ENCODE assay signal across 14 mouse cellular contexts in the genomic region with DNA sequence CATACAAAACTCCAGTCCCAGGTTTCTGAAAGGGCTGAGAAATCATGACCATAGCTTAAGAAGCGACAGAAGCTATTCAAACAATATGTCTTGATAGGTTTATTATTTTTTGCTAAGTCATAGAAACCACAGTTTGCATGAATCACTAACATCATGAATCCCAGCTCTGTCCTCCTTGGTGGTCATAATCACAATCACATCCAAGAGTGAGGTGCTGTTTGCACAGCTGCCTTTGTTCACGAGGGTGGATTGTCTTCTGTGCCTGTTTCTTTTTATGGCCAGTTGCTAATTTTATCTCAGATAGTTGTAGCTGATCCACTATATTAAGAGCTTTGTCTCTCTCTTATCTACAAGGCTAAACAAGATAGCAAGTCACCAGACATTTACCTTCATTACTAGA.
"Had no signal": no experiment of that assay in that cellular context is flagged by ENCODE, and none has a peak within 500 bp of the region (broad histone marks: within the 10 kb centered on the region; RNA-seq: fewer than 3 reads in every experiment).

No protein-coding gene starts in this region.

- H3K9me3 ChIP-seq: limb, embryonic 10.5 days; liver, embryonic 15.5 days; megakaryocyte, embryonic 14.5 days; midbrain, embryonic 15.5 days; neural tube, embryonic 13.5 days had no signal

- ATAC-seq: lung, postnatal 0 days; midbrain, embryonic 15.5 days had no signal

- H3K4me2 ChIP-seq: liver, embryonic 11.5 days; liver, embryonic 15.5 days; midbrain, embryonic 11.5 days; midbrain, embryonic 15.5 days; neural tube, embryonic 13.5 days had no signal

- H3K9ac ChIP-seq: liver, embryonic 15.5 days; midbrain, embryonic 15.5 days; neural tube, embryonic 13.5 days had no signal

- H3K27me3 ChIP-seq: liver, embryonic 15.5 days; megakaryocyte, embryonic 14.5 days; midbrain, embryonic 15.5 days; neural tube, embryonic 13.5 days had no signal

- H3K36me3 ChIP-seq: limb, embryonic 10.5 days; liver, embryonic 15.5 days; midbrain, embryonic 15.5 days; neural tube, embryonic 13.5 days had no signal

- H3K27ac ChIP-seq: limb, embryonic 10.5 days; liver, embryonic 15.5 days; midbrain, embryonic 15.5 days; neural tube, embryonic 13.5 days had no signal

- H3K4me1 ChIP-seq: limb, embryonic 10.5 days; liver, embryonic 15.5 days; megakaryocyte, embryonic 14.5 days; midbrain, embryonic 15.5 days; neural tube, embryonic 13.5 days had no signal

- DNase-seq: kidney, postnatal 14 days; lung, adult 2 months; lung, postnatal 4 days; retina, postnatal 1 day; right cerebral cortex, postnatal 14 days; thymus, postnatal 36 days had no signal

- H3K4me3 ChIP-seq: limb, embryonic 10.5 days; liver, embryonic 15.5 days; megakaryocyte, embryonic 14.5 days; midbrain, embryonic 15.5 days; neural tube, embryonic 13.5 days had no signal
